8 mouse cellular contexts compared by ENCODE assay signal in genomic region chr7:98051980-98052379, GRCm38 (mm10).
DNase-seq lines count a peak whose midpoint lies in the region; ATAC-seq and TF ChIP-seq lines count a peak whose summit lies in the region.

No protein-coding gene starts in this region.

- no peaks in the 10 kb centered on the region for H3K9me3 ChIP-seq in midbrain, embryonic 10.5 days (replicated peaks)
- no peaks in the 10 kb centered on the region for H3K9me3 ChIP-seq in midbrain, embryonic 16.5 days (replicated peaks; ENCODE audit: control insufficient read depth, low read length, poor library complexity, severe bottlenecking)
- H3K9me3 ChIP-seq in lung, postnatal 0 days (ENCODE audit: low read length): no peaks in the 10 kb centered on the region

- H3K27me3 ChIP-seq in midbrain, embryonic 10.5 days (ENCODE audit: low read depth, poor library complexity, severe bottlenecking): no peaks in the 10 kb centered on the region
- no peaks in the 10 kb centered on the region for H3K27me3 ChIP-seq in midbrain, embryonic 16.5 days (ENCODE audit: control insufficient read depth, insufficient read depth, low read depth, low read length)
- H3K27me3 ChIP-seq in lung, postnatal 0 days (replicated peaks; ENCODE audit: insufficient read depth, low read length): no peaks in the 10 kb centered on the region

- no peak overlapping the region for H3K4me3 ChIP-seq in midbrain, embryonic 10.5 days
- no peak overlapping the region for H3K4me3 ChIP-seq in midbrain, embryonic 16.5 days (ENCODE audit: low read depth, low read length)
- no peak overlapping the region for H3K4me3 ChIP-seq in lung, postnatal 0 days (ENCODE audit: low read depth, low read length)

- no peak overlapping the region for H3K9ac ChIP-seq in midbrain, embryonic 16.5 days (ENCODE audit: low read depth, low read length)
- no peak overlapping the region for H3K9ac ChIP-seq in lung, postnatal 0 days (replicated peaks; ENCODE audit: low read depth)

- 20% methylated on average over 8 of the region's 8 CpGs for WGBS in midbrain, embryonic 10.5 days
- WGBS in midbrain, embryonic 16.5 days: 18% methylated on average over 8 of the region's 8 CpGs
- 20% methylated on average over 8 of the region's 8 CpGs for WGBS in lung, postnatal 0 days

- ATAC-seq in CD4-positive, CD25-positive, alpha-beta regulatory T cell, adult 4 months: no peak
- ATAC-seq in midbrain, embryonic 16.5 days: no peak
- ATAC-seq in lung, postnatal 0 days: no peak

- DNase-seq in CD4-positive, CD25-positive, alpha-beta regulatory T cell, adult 2 months (ENCODE audit: low read depth, low spot score): peak; percentile 66
- peak; percentile 63 for DNase-seq in midbrain, embryonic 10.5 days (ENCODE audit: low spot score)
- DNase-seq in cerebellum, postnatal 14 days: peak; percentile 56 to 74
- peak; percentile 9 to 52 for DNase-seq in kidney, adult 8-10 months
- peak; percentile 65 for DNase-seq in lung, postnatal 0 days (ENCODE audit: low spot score)
- peak; percentile 88 for DNase-seq in testis, postnatal 10 days (ENCODE audit: low spot score)

- H3K4me1 ChIP-seq in midbrain, embryonic 10.5 days: no peaks in the 10 kb centered on the region
- no peaks in the 10 kb centered on the region for H3K4me1 ChIP-seq in midbrain, embryonic 16.5 days (ENCODE audit: control insufficient read depth, insufficient read depth, low read length)
- no peaks in the 10 kb centered on the region for H3K4me1 ChIP-seq in lung, postnatal 0 days (ENCODE audit: insufficient read depth, low read depth, low read length)

- no peak for TF ChIP-seq EP300 in lung, postnatal 0 days (IDR thresholded peaks at IDR 0.05)

- H3K27ac ChIP-seq in midbrain, embryonic 10.5 days (replicated peaks): no peak overlapping the region
- H3K27ac ChIP-seq in midbrain, embryonic 16.5 days (ENCODE audit: low read length): no peak overlapping the region
- H3K27ac ChIP-seq in lung, postnatal 0 days (ENCODE audit: low read length): no peak overlapping the region

- TF ChIP-seq CTCF in lung, postnatal 0 days (IDR thresholded peaks at IDR 0.05): peak; percentile 83

- no peak overlapping the region for H3K4me2 ChIP-seq in midbrain, embryonic 16.5 days (ENCODE audit: low read length)
- H3K4me2 ChIP-seq in lung, postnatal 0 days (replicated peaks; ENCODE audit: low read depth, low read length): no peak overlapping the region

- 0 out of 2 replicates have a peak, but pooled peaks cover 4% of the 10 kb centered on the region for H3K36me3 ChIP-seq in midbrain, embryonic 10.5 days
- H3K36me3 ChIP-seq in midbrain, embryonic 16.5 days (ENCODE audit: control insufficient read depth, insufficient read depth, low read length): no peaks in the 10 kb centered on the region; the same call in none of the 2 replicates
- no peaks in the 10 kb centered on the region for H3K36me3 ChIP-seq in lung, postnatal 0 days (ENCODE audit: insufficient read depth, low read length)

Comparison
In these comparisons a context has a peak if more than half of its experiments do, and no peak if none do; other contexts are left out.
1. DNase-seq: peak in every context shown above with its lines; median percentile 88 in testis, postnatal 10 days; 66 in CD4-positive, CD25-positive, alpha-beta regulatory T cell, adult 2 months; 65 in cerebellum, postnatal 14 days; 65 in lung, postnatal 0 days; 63 in midbrain, embryonic 10.5 days; 30 in kidney, adult 8-10 months.